Mouse (Mus musculus) monocyte, adult 5-6 weeks (primary cell): ENCODE measurements around the gene Ptov1. TPM values are rescaled to one million over a fixed set of nuclear protein-coding genes. Genes with fewer than 3 reads are reported as not detected.

ENCODE experiments used
- ATAC-seq: fragments of 153-309, 156-312 bp; replicated peaks from 2 replicates; pipeline ENCODE4 v1.8.0; 2017; ENCODE audit warnings: mild to moderate bottlenecking; ENCODE audit not compliant: low TSS enrichment, insufficient number of reproducible peaks, severe bottlenecking, poor library complexity, low FRiP score
- total RNA-seq: library from RNA; stranded (forward); fragments of 200-1000, 200-491, 200-594 nt; gene quantifications from 3 replicates; pipeline ENCODE4 v1.2.3, GENCODE M21; 2017

The Ptov1 gene
- total RNA-seq, 1 experiment from 2014 or later = 7.4 TPM

GRCm38 (mm10) chr7:44849416-44850111 is 20.0 kb downstream of the Ptov1 start:
- ATAC-seq = peak; percentile 25

DNA sequence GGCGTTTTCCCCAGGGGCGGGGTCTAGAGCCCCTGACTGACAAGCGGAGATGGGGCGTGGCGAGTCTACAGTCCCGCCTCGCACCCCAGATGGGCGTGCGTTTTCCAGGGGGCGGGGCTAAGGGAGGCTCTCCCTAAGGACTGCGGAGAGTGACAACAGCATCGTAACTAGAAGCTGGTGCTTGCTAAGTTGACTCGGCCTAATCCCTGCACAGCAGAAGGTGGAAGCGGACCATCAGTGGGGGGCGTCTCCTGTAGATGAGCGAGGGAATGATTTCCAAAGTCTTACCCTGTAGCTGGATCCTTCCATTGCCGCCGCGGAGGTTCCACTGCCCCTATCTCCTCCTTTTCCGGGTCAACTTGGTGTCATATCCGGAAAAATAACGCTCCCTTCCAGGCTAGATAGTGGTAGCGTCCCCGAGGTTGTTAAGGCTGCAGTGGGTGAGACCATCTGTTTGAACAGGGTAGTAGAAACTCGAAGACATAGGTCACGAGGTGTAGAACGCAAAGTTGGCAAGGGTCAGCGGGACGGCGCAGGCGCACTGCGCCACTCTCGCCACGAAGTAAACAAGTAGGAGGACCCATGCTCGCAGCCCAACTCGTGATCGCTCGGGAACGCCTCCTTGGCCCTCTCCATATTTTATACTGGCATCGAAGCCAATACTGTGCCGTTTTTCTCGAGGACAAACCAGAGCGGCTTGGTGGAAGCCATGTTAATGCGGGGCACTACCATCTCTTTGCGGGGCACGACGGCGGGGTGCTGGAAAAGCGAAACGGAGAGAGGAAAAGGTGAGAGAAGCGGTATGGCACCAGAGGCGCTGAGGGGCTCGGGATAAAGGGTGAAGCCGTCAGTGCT is 20.8 kb downstream of the Ptov1 start, which contains the start of the genes Akt1s1 and Tbc1d17:
Gene Akt1s1 (plus strand): TSS at position 431 of the 855 bp plus-strand sequence.
Gene Tbc1d17 (minus strand): TSS at position 519 of the 855 bp plus-strand sequence.
- ATAC-seq = peak; percentile 75

- no peak for ATAC-seq
Measured at GRCm38 (mm10) chr7:44847772-44848171, 21.8 kb downstream of the Ptov1 start.

- no peak for ATAC-seq
Measured at GRCm38 (mm10) chr7:44846804-44847203, 22.8 kb downstream of the Ptov1 start.

DNA sequence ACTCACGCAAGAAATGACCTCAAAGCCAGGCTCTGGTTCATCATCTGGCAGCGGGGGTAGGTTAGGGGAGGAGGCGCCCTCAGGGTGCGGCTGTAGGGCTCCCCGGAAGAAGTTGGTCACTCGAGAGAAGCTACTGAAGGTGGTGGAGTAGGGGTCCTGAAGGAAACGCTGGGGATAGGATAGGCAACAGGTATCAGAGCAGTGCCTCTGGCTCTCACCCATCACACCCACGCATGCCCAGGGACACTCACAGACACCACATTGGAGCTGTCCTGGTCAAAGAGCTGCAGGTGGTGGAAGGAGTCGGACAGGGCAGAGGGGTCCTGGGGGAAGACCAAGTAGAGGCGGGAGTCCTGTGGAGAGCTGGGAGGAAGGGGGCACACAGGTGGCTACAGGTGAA is 24.6 kb downstream of the Ptov1 start:
- ATAC-seq = no peak

GRCm38 (mm10) chr7:44841825-44842463 is 27.6 kb downstream of the Ptov1 start:
- ATAC-seq = no peak

- ATAC-seq = no peak
Measured at GRCm38 (mm10) chr7:44840426-44840825, 29.2 kb downstream of the Ptov1 start.

GRCm38 (mm10) chr7:44839491-44840191 is 29.9 kb downstream of the Ptov1 start:
- 0 out of 2 replicates have a peak, but pooled peaks have one; percentile 20 for ATAC-seq

- ATAC-seq = 0 out of 2 replicates have a peak, but pooled peaks have one; percentile 3
Measured at GRCm38 (mm10) chr7:44839171-44839490, 30.5 kb downstream of the Ptov1 start.

DNA sequence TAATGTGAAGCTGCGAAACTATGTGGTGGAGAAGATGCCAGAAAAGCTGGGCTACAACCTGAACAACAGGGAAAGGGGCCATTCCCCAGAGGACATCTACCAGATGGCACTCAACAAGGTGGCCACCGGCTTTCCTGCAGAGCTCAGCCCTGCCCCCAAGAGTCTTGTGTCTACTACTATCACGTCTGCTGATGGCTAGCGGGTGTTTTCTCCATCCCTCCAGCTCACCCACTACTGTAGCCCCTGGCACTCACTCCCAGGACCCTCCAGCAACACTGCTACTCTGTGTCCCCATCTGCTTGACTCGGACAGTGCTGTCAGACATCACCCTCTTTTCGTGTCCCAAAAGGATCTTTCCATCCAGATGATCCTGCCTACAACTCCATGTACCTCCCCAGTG is 31.5 kb downstream of the Ptov1 start:
- ATAC-seq = no peak

- ATAC-seq = no peak
Measured at GRCm38 (mm10) chr7:44836423-44837053, 33.0 kb downstream of the Ptov1 start.

DNA sequence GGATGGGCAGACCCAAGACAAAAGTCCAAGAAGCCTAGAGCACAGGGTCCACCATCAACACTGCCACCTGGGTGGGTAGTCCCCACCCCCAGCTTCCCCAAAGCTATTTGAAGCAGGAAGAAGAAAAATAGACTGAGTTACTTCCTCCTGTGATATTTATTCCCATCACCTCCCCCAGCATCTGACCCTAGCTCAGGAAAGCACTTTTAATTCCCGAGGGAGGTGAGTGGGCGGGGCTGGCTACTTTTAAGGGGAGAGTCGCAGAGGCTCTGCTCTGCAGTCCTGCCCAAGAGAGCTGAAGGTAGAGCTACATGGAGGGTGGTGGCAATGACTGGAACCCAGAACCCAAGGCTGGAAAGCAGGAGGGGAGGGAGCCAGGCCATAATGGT is 33.6 kb downstream of the Ptov1 start:
- no peak for ATAC-seq

DNA sequence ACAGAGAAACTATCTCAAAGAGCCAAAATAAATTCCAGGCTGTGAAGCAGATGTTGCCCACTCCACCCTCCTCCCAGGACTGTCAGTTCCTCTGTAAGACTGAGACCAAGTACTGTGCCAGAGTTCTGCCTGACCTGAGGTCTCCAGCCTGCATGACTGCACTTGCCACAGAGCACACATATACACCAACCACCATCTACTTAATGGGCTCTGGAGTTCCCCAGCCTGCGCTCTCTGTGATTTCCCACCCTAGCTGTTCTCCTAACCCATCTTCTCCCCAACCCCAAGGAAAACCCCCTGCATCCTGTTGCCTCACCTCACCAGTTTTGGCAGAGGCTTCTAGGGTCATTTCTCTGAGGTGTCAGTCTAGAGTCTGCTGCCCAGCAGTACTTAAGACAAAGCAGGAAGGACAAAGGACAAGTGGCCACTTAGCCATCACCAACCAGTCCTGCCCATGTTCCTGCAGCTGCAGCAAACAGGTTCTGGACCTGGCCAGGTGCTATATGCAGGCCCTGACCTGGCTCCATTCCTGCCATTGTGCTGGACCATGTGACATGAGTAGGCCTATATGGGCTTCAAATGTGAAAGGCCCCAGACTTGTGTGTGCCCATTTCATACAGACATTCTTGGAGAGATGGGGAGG is 34.1 kb downstream of the Ptov1 start:
- no peak for ATAC-seq

- no peak for ATAC-seq
Measured at GRCm38 (mm10) chr7:44832763-44833162, 36.8 kb downstream of the Ptov1 start.

DNA sequence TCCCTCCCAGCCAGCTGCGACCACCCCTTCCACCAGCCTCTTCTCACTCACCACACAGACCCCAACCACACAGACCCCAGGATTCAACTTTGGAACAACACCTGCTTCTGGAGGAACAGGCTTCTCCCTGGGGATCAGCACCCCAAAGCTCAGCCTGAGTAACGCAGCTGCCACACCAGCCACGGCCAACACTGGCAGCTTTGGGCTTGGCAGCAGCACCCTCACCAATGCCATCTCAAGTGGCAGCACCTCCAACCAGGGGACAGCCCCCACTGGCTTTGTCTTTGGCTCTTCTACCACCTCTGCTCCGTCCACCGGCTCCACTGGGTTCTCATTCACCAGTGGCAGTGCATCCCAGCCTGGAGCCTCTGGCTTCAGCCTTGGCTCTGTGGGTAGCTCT is 40.9 kb downstream of the Ptov1 start:
- ATAC-seq = no peak

DNA sequence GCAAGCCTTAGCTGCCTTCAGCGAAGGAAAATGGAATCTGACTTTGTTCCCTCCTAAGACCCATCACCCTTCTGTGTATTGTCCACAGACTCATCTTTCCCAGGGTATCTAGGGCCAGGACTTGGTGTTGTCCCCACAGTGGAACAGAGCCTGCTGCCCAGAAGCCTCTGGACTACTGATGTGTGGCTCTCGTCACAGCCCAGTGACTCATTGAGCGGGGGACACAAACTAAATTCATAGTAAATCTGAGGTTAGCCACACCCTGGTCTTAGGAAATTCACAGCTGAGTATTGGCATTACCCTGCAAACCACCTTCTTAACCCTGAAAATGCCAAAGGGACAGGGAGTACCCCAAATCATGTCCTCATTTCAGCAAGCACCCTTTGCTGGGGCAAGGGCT is 42.8 kb downstream of the Ptov1 start:
- peak; percentile 49 for ATAC-seq

DNA sequence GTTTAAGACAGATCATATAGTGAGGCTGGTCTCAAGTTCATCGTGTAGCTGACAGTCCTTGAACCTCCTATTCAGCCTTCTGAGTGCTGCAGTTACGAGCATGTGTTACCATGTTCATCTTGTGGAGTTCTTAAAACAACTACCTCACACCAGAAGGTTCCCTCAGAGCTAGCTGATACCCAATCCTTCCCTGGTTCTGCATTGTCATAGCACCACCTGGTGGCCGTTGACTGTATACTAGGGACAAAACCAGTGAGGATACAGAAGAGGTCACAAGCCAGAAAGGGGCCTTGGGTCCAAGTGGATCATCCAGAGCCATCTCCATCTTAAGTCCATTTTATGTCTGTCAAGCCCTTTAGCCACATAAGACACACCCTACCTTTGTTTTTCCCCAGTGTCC is 44.7 kb downstream of the Ptov1 start:
- peak; percentile 64 for ATAC-seq

GRCm38 (mm10) chr7:44823409-44823808 is 46.2 kb downstream of the Ptov1 start:
- ATAC-seq = no peak
